Mouse (Mus musculus) forebrain, embryonic 15.5 days (tissue): ENCODE results near the gene Gm29666. TPM values are rescaled to one million over a fixed set of nuclear protein-coding genes. Genes with fewer than 3 reads are reported as not detected.

Experiments used
- ATAC-seq: fragments of 200-750 bp; cut with Nextera tagmentation; replicated peaks from 2 replicates; pipeline ENCODE4 v1.8.0; 2017; ENCODE audit warnings: mild to moderate bottlenecking, moderate TSS enrichment, moderate library complexity
- H3K27ac ChIP-seq: fragments of 300-500 bp; sonication (generic); replicated peaks from 2 replicates; pipeline ENCODE4 v1.5.1; 2015; ENCODE audit warnings: mild to moderate bottlenecking, inconsistent platforms
- H3K27me3 ChIP-seq: fragments of 300-500 bp; sonication (generic); 2 replicates; pipeline ENCODE4 v1.6.1; 2015; ENCODE audit warnings: inconsistent platforms
- H3K36me3 ChIP-seq: fragments of 300-500 bp; sonication (generic); 2 replicates; pipeline ENCODE4 v1.6.1; 2015; ENCODE audit warnings: mild to moderate bottlenecking, inconsistent platforms
- H3K4me1 ChIP-seq: fragments of 300-500 bp; sonication (generic); 2 replicates; pipeline ENCODE4 v1.6.1; 2015; ENCODE audit warnings: inconsistent platforms
- H3K4me2 ChIP-seq: fragments of 300-500 bp; sonication (generic); replicated peaks from 2 replicates; pipeline ENCODE4 v1.6.1; 2015; ENCODE audit warnings: mild to moderate bottlenecking, inconsistent platforms
- H3K4me3 ChIP-seq: fragments of 300-500 bp; sonication (generic); 2 replicates; pipeline ENCODE4 v1.5.1; 2015; ENCODE audit warnings: mild to moderate bottlenecking, inconsistent platforms
- H3K9ac ChIP-seq: fragments of 300-500 bp; sonication (generic); replicated peaks from 2 replicates; pipeline ENCODE4 v1.6.1; 2015; ENCODE audit warnings: mild to moderate bottlenecking, inconsistent platforms
- H3K9me3 ChIP-seq: fragments of 300-500 bp; sonication (generic); 2 replicates; pipeline ENCODE4 v1.6.1; 2016; ENCODE audit warnings: inconsistent platforms
- WGBS: fragments of 180-500 bp; shearing (Covaris S2); methylation state at CpG from one replicate; pipeline ENCODE4 v1.1.7; 2015; ENCODE audit warnings: mixed read lengths; 5-methylcytosine and 5-hydroxymethylcytosine counted together
- polyA plus RNA-seq: library from polyadenylated mRNA; unstranded; fragments of >200 nt; fragmentation: Nextera tagmentation; extraction: Ambion mirVana; gene quantifications from 2 replicates; pipeline ENCODE4 v1.2.1, GENCODE M21; 2015

Gm29666 gene
- polyA plus RNA-seq, 1 experiment from 2014 or later = 1.0 TPM

GRCm38 (mm10) chr15:84944319-84944718, 24.5 kb upstream of the Gm29666 start:
- 84% methylated on average over 5 of the region's 5 CpGs for whole genome bisulfite sequencing

GRCm38 (mm10) chr15:84942647-84943285, 22.9 kb upstream of the Gm29666 start:
- peak; percentile 71; the same call in 1 of the 2 replicates for ATAC-seq
- WGBS = 58% methylated on average over 11 of the region's 11 CpGs
- Histone ChIP-seq H3K9me3 (no peaks in the 10 kb centered on the region), H3K4me1 (no peaks in the 10 kb centered on the region), H3K27ac (no peak overlapping the region; the same call in 1 of the 2 replicates), H3K9ac (no peak overlapping the region), H3K4me3 (no peak overlapping the region), H3K4me2 (no peak overlapping the region), H3K27me3 (no peaks in the 10 kb centered on the region), H3K36me3 (peaks cover 43% of the 10 kb centered on the region)

More at GRCm38 (mm10) chr15:84944319-84944718, 24.5 kb upstream of the Gm29666 start:
- Histone ChIP-seq H3K9me3 (no peaks in the 10 kb centered on the region), H3K27me3 (no peaks in the 10 kb centered on the region), H3K9ac (no peak overlapping the region), H3K4me1 (no peaks in the 10 kb centered on the region), H3K27ac (no peak overlapping the region), H3K36me3 (peaks cover 42% of the 10 kb centered on the region), H3K4me2 (no peak overlapping the region), H3K4me3 (no peak overlapping the region)
- no peak for ATAC-seq

GRCm38 (mm10) chr15:84940102-84940501, 20.3 kb upstream of the Gm29666 start:
- ATAC-seq = no peak
- no peak overlapping the region for H3K27ac ChIP-seq
- H3K9me3 ChIP-seq = no peaks in the 10 kb centered on the region
- WGBS = 84% methylated on average over 12 of the region's 12 CpGs
- peaks cover 67% of the 10 kb centered on the region for H3K36me3 ChIP-seq
- no peak overlapping the region for H3K4me3 ChIP-seq
- no peak overlapping the region for H3K9ac ChIP-seq
- no peaks in the 10 kb centered on the region for H3K27me3 ChIP-seq
- no peak overlapping the region for H3K4me2 ChIP-seq
- H3K4me1 ChIP-seq = no peaks in the 10 kb centered on the region

- H3K4me3 ChIP-seq = no peak overlapping the region
- H3K4me2 ChIP-seq = no peak overlapping the region
- WGBS = 71% methylated on average over 16 of the region's 16 CpGs
- H3K4me1 ChIP-seq = no peaks in the 10 kb centered on the region
- no peaks in the 10 kb centered on the region for H3K27me3 ChIP-seq
- no peaks in the 10 kb centered on the region for H3K9me3 ChIP-seq
- no peak overlapping the region for H3K27ac ChIP-seq
- peaks cover 96% of the 10 kb centered on the region for H3K36me3 ChIP-seq
- no peak for ATAC-seq
- H3K9ac ChIP-seq = no peak overlapping the region
Measured at GRCm38 (mm10) chr15:84934901-84935300, 15.1 kb upstream of the Gm29666 start.

GRCm38 (mm10) chr15:84932351-84932750, 12.5 kb upstream of the Gm29666 start:
- Histone ChIP-seq H3K4me1 (no peaks in the 10 kb centered on the region), H3K27me3 (no peaks in the 10 kb centered on the region), H3K27ac (no peak overlapping the region), H3K9ac (no peak overlapping the region), H3K9me3 (no peaks in the 10 kb centered on the region), H3K4me3 (no peak overlapping the region), H3K4me2 (no peak overlapping the region), H3K36me3 (peaks cover 92% of the 10 kb centered on the region)
- no peak for ATAC-seq
- 87% methylated on average over 5 of the region's 5 CpGs for WGBS

GRCm38 (mm10) chr15:84925495-84926018, 5.7 kb upstream of the Gm29666 start:
- Histone ChIP-seq H3K27me3 (no peaks in the 10 kb centered on the region), H3K9me3 (no peaks in the 10 kb centered on the region), H3K4me3 (0 out of 2 replicates have a peak overlapping the region, but pooled peaks have one; percentile 94), H3K9ac (no peak overlapping the region; the same call in 1 of the 2 replicates), H3K36me3 (peaks cover 29% of the 10 kb centered on the region), H3K4me2 (peak overlapping the region; percentile 69), H3K27ac (0 out of 2 replicates have a peak overlapping the region, but pooled peaks have one; percentile 23), H3K4me1 (peaks cover 37% of the 10 kb centered on the region)
- WGBS = 46% methylated on average over 1 of the region's 1 CpGs
- no peak for ATAC-seq

- H3K9ac ChIP-seq = peak overlapping the region; percentile 87
- H3K4me3 ChIP-seq = peak overlapping the region; percentile 94
- no peak overlapping the region for H3K27ac ChIP-seq
- no peaks in the 10 kb centered on the region for H3K9me3 ChIP-seq
- WGBS = 11% methylated on average over 9 of the region's 9 CpGs
- no peaks in the 10 kb centered on the region for H3K27me3 ChIP-seq
- ATAC-seq = no peak
- peak overlapping the region; percentile 69 for H3K4me2 ChIP-seq
- H3K4me1 ChIP-seq = peaks cover 37% of the 10 kb centered on the region
- H3K36me3 ChIP-seq = peaks cover 24% of the 10 kb centered on the region
Measured at GRCm38 (mm10) chr15:84924781-84925315, 5.0 kb upstream of the Gm29666 start.

- under 1% methylated on average over 62 of the region's 68 CpGs for WGBS
- no peaks in the 10 kb centered on the region for H3K9me3 ChIP-seq
- H3K9ac ChIP-seq = peak overlapping the region; percentile 87
- peak overlapping the region; percentile 69 for H3K4me2 ChIP-seq
- H3K4me3 ChIP-seq = peak overlapping the region; percentile 94
- peaks cover 37% of the 10 kb centered on the region for H3K4me1 ChIP-seq
- no peaks in the 10 kb centered on the region for H3K27me3 ChIP-seq
- peak; percentile 81 for ATAC-seq
- peaks cover 12% of the 10 kb centered on the region for H3K36me3 ChIP-seq
- H3K27ac ChIP-seq = peak overlapping the region; percentile 96
Measured at GRCm38 (mm10) chr15:84923508-84924181, 3.8 kb upstream of the Gm29666 start.

- peak within 1 kb of the TSS; percentile 96 for H3K27ac ChIP-seq
- ATAC-seq = peak; percentile 90
- H3K36me3 ChIP-seq = peaks cover 8% of the 10 kb centered on the region
- peaks cover 37% of the 10 kb centered on the region for H3K4me1 ChIP-seq
- no peaks in the 10 kb centered on the region for H3K9me3 ChIP-seq
- H3K4me3 ChIP-seq = peak within 1 kb of the TSS; percentile 94
- peak within 1 kb of the TSS; percentile 87 for H3K9ac ChIP-seq
- peak within 1 kb of the TSS; percentile 77 for H3K4me2 ChIP-seq
- WGBS = under 1% methylated on average over 60 of the region's 60 CpGs
- H3K27me3 ChIP-seq = no peaks in the 10 kb centered on the region
Measured at GRCm38 (mm10) chr15:84922884-84923507, 3.2 kb upstream of the Gm29666 start, which contains the start of gene Nup50. Gene Nup50 (plus strand): TSS chr15:84923411.

- no peak overlapping the region for H3K4me2 ChIP-seq
- H3K9me3 ChIP-seq = no peaks in the 10 kb centered on the region
- peak overlapping the region; percentile 15; the same call in 1 of the 2 replicates for H3K27ac ChIP-seq
- no peaks in the 10 kb centered on the region for H3K27me3 ChIP-seq
- H3K9ac ChIP-seq = no peak overlapping the region
- no peak overlapping the region for H3K4me3 ChIP-seq
- WGBS = 70% methylated on average over 3 of the region's 3 CpGs
- no peak for ATAC-seq
- no peaks in the 10 kb centered on the region for H3K36me3 ChIP-seq
- no peaks in the 10 kb centered on the region for H3K4me1 ChIP-seq
Measured at GRCm38 (mm10) chr15:84913201-84913600, 6.6 kb downstream of the Gm29666 start.

GRCm38 (mm10) chr15:84903843-84904385, 15.9 kb downstream of the Gm29666 start:
- Histone ChIP-seq H3K4me1 (peaks cover 1% of the 10 kb centered on the region), H3K9ac (no peak overlapping the region), H3K4me2 (no peak overlapping the region), H3K9me3 (no peaks in the 10 kb centered on the region), H3K36me3 (no peaks in the 10 kb centered on the region), H3K4me3 (no peak overlapping the region), H3K27ac (no peak overlapping the region), H3K27me3 (no peaks in the 10 kb centered on the region)
- no peak for ATAC-seq
- 79% methylated on average over 7 of the region's 7 CpGs for WGBS
